ENCODE assay signal across 26 mouse cellular contexts in genomic region chr12:88735045-88735444, GRCm38 (mm10). TPM values are rescaled to one million over a fixed set of nuclear protein-coding genes. Genes with fewer than 3 reads are reported as not detected.
A peak's percentile ranks its signal among the peaks of the same experiment; 100 is the strongest.
DNase-seq lines count a peak whose midpoint lies in the region; ATAC-seq and TF ChIP-seq lines count a peak whose summit lies in the region.
"Had no signal": no experiment of that assay in that cellular context is flagged by ENCODE, and none has a peak within 500 bp of the region (broad histone marks: within the 10 kb centered on the region; RNA-seq: fewer than 3 reads in every experiment).

No protein-coding gene starts in this region.

- H3K4me1 ChIP-seq in forebrain, embryonic 11.5 days (replicated peaks; ENCODE audit: control insufficient read depth, insufficient read depth, low read length): no peaks in the 10 kb centered on the region; the same call in 1 of the 2 replicates
- H3K4me1 ChIP-seq in forebrain, embryonic 10.5 days: no peaks in the 10 kb centered on the region
- no peaks in the 10 kb centered on the region for H3K4me1 ChIP-seq in hindbrain, embryonic 15.5 days (replicated peaks)
- 0 out of 2 replicates have a peak, but pooled peaks cover 8% of the 10 kb centered on the region for H3K4me1 ChIP-seq in hindbrain, embryonic 13.5 days (replicated peaks)
- H3K4me1 ChIP-seq in midbrain, embryonic 16.5 days (ENCODE audit: control insufficient read depth, insufficient read depth, low read length): no peaks in the 10 kb centered on the region
- no peaks in the 10 kb centered on the region for H3K4me1 ChIP-seq in midbrain, embryonic 14.5 days (ENCODE audit: control insufficient read depth, insufficient read depth, low read length)
- no peaks in the 10 kb centered on the region for H3K4me1 ChIP-seq in forebrain, postnatal 0 days (ENCODE audit: insufficient read depth)
- H3K4me1 ChIP-seq: embryonic facial prominence, embryonic 12.5 days; embryonic facial prominence, embryonic 15.5 days; hindbrain, embryonic 10.5 days had no signal

- H3K9me3 ChIP-seq in forebrain, embryonic 11.5 days (ENCODE audit: control insufficient read depth, low read length): no peaks in the 10 kb centered on the region
- H3K9me3 ChIP-seq in forebrain, embryonic 10.5 days: no peaks in the 10 kb centered on the region
- no peaks in the 10 kb centered on the region for H3K9me3 ChIP-seq in hindbrain, embryonic 15.5 days
- no peaks in the 10 kb centered on the region for H3K9me3 ChIP-seq in hindbrain, embryonic 13.5 days
- no peaks in the 10 kb centered on the region for H3K9me3 ChIP-seq in midbrain, embryonic 16.5 days (replicated peaks; ENCODE audit: control insufficient read depth, low read length, poor library complexity, severe bottlenecking)
- H3K9me3 ChIP-seq in midbrain, embryonic 14.5 days (ENCODE audit: control insufficient read depth, low read length): no peaks in the 10 kb centered on the region
- H3K9me3 ChIP-seq in forebrain, postnatal 0 days (ENCODE audit: low read length): no peaks in the 10 kb centered on the region
- H3K9me3 ChIP-seq: embryonic facial prominence, embryonic 12.5 days; embryonic facial prominence, embryonic 15.5 days; hindbrain, embryonic 10.5 days had no signal

- WGBS in forebrain, embryonic 11.5 days: 14% methylated on average over 1 of the region's 1 CpGs
- 42% methylated on average over 1 of the region's 1 CpGs for WGBS in forebrain, embryonic 10.5 days
- WGBS in hindbrain, embryonic 15.5 days: 50% methylated on average over 1 of the region's 1 CpGs
- 25% methylated on average over 1 of the region's 1 CpGs for WGBS in hindbrain, embryonic 13.5 days
- WGBS in midbrain, embryonic 16.5 days: 8% methylated on average over 1 of the region's 1 CpGs
- 13% methylated on average over 1 of the region's 1 CpGs for WGBS in midbrain, embryonic 14.5 days
- WGBS in forebrain, postnatal 0 days: 14% methylated on average over 1 of the region's 1 CpGs

- ATAC-seq in forebrain, embryonic 11.5 days (replicated peaks; ENCODE audit: low FRiP score): 0 out of 2 replicates have a peak, but pooled peaks have one; percentile 33
- ATAC-seq in hindbrain, embryonic 15.5 days (ENCODE audit: low FRiP score, low read depth): 0 out of 2 replicates have a peak, but pooled peaks have one; percentile 45
- no peak for ATAC-seq in hindbrain, embryonic 13.5 days (ENCODE audit: low FRiP score)
- peak; percentile 32; the same call in 1 of the 2 replicates for ATAC-seq in midbrain, embryonic 16.5 days
- ATAC-seq in midbrain, embryonic 14.5 days (ENCODE audit: low FRiP score, low TSS enrichment): no peak
- ATAC-seq in forebrain, postnatal 0 days: peak; percentile 62; the same call in 1 of the 2 replicates
- ATAC-seq: activated CD4-positive, CD25-positive, alpha-beta regulatory T cell, adult 4 months; hindbrain, embryonic 16.5 days; inflammation-experienced regulatory T-cells, adult 6 months; intestine, embryonic 16.5 days had no signal

- H3K27me3 ChIP-seq in forebrain, embryonic 11.5 days (ENCODE audit: control insufficient read depth, insufficient read depth, low read length): no peaks in the 10 kb centered on the region
- no peaks in the 10 kb centered on the region for H3K27me3 ChIP-seq in forebrain, embryonic 10.5 days (ENCODE audit: poor library complexity, severe bottlenecking)
- H3K27me3 ChIP-seq in hindbrain, embryonic 15.5 days: no peaks in the 10 kb centered on the region
- no peaks in the 10 kb centered on the region for H3K27me3 ChIP-seq in hindbrain, embryonic 13.5 days
- no peaks in the 10 kb centered on the region for H3K27me3 ChIP-seq in midbrain, embryonic 16.5 days (ENCODE audit: control insufficient read depth, insufficient read depth, low read depth, low read length)
- H3K27me3 ChIP-seq in midbrain, embryonic 14.5 days (ENCODE audit: control insufficient read depth, insufficient read depth, low read length): no peaks in the 10 kb centered on the region
- no peaks in the 10 kb centered on the region for H3K27me3 ChIP-seq in forebrain, postnatal 0 days (ENCODE audit: insufficient read depth, low read length)
- H3K27me3 ChIP-seq: embryonic facial prominence, embryonic 12.5 days; embryonic facial prominence, embryonic 15.5 days had no signal

- H3K4me3 ChIP-seq in forebrain, embryonic 11.5 days (ENCODE audit: low read depth, low read length): no peak overlapping the region
- H3K4me3 ChIP-seq in forebrain, embryonic 10.5 days: no peak overlapping the region
- no peak overlapping the region for H3K4me3 ChIP-seq in hindbrain, embryonic 15.5 days
- no peak overlapping the region for H3K4me3 ChIP-seq in hindbrain, embryonic 13.5 days
- H3K4me3 ChIP-seq in midbrain, embryonic 16.5 days (ENCODE audit: low read depth, low read length): no peak overlapping the region
- no peak overlapping the region for H3K4me3 ChIP-seq in midbrain, embryonic 14.5 days (replicated peaks; ENCODE audit: low read depth, low read length)
- no peak overlapping the region for H3K4me3 ChIP-seq in forebrain, postnatal 0 days (ENCODE audit: low read depth, low read length)
- H3K4me3 ChIP-seq: embryonic facial prominence, embryonic 12.5 days; embryonic facial prominence, embryonic 15.5 days; hindbrain, embryonic 10.5 days had no signal

- no peak overlapping the region for H3K9ac ChIP-seq in forebrain, embryonic 11.5 days (ENCODE audit: low read length)
- no peak overlapping the region for H3K9ac ChIP-seq in hindbrain, embryonic 15.5 days
- no peak overlapping the region for H3K9ac ChIP-seq in hindbrain, embryonic 13.5 days
- H3K9ac ChIP-seq in midbrain, embryonic 16.5 days (ENCODE audit: low read depth, low read length): no peak overlapping the region
- H3K9ac ChIP-seq in midbrain, embryonic 14.5 days (replicated peaks; ENCODE audit: low read length): no peak overlapping the region
- H3K9ac ChIP-seq in forebrain, postnatal 0 days: no peak overlapping the region
- H3K9ac ChIP-seq: embryonic facial prominence, embryonic 12.5 days; embryonic facial prominence, embryonic 15.5 days had no signal

- no peak for TF ChIP-seq CTCF in forebrain, postnatal 0 days (IDR thresholded peaks at IDR 0.05; ENCODE audit: low read depth)

- no peak overlapping the region for H3K4me2 ChIP-seq in forebrain, embryonic 11.5 days (ENCODE audit: low read depth, low read length, severe bottlenecking)
- H3K4me2 ChIP-seq in hindbrain, embryonic 15.5 days: no peak overlapping the region
- no peak overlapping the region for H3K4me2 ChIP-seq in hindbrain, embryonic 13.5 days
- H3K4me2 ChIP-seq in midbrain, embryonic 16.5 days (ENCODE audit: low read length): no peak overlapping the region
- no peak overlapping the region for H3K4me2 ChIP-seq in midbrain, embryonic 14.5 days (ENCODE audit: low read length)
- no peak overlapping the region for H3K4me2 ChIP-seq in forebrain, postnatal 0 days (ENCODE audit: low read depth)
- H3K4me2 ChIP-seq: embryonic facial prominence, embryonic 12.5 days; embryonic facial prominence, embryonic 15.5 days; heart, embryonic 11.5 days had no signal

- H3K27ac ChIP-seq in forebrain, embryonic 11.5 days (ENCODE audit: low read depth, low read length): no peak overlapping the region
- no peak overlapping the region for H3K27ac ChIP-seq in forebrain, embryonic 10.5 days
- H3K27ac ChIP-seq in hindbrain, embryonic 15.5 days (replicated peaks): no peak overlapping the region
- H3K27ac ChIP-seq in hindbrain, embryonic 13.5 days: no peak overlapping the region
- H3K27ac ChIP-seq in midbrain, embryonic 16.5 days (ENCODE audit: low read length): no peak overlapping the region
- H3K27ac ChIP-seq in midbrain, embryonic 14.5 days (replicated peaks; ENCODE audit: low read depth, low read length): no peak overlapping the region
- no peak overlapping the region for H3K27ac ChIP-seq in forebrain, postnatal 0 days (ENCODE audit: low read depth, low read length)
- H3K27ac ChIP-seq: embryonic facial prominence, embryonic 12.5 days; embryonic facial prominence, embryonic 15.5 days; hindbrain, embryonic 10.5 days had no signal

- no peaks in the 10 kb centered on the region for H3K36me3 ChIP-seq in forebrain, embryonic 11.5 days (ENCODE audit: control insufficient read depth, insufficient read depth, low read length)
- H3K36me3 ChIP-seq in forebrain, embryonic 10.5 days (replicated peaks): no peaks in the 10 kb centered on the region
- H3K36me3 ChIP-seq in hindbrain, embryonic 15.5 days: no peaks in the 10 kb centered on the region
- no peaks in the 10 kb centered on the region for H3K36me3 ChIP-seq in hindbrain, embryonic 13.5 days
- no peaks in the 10 kb centered on the region for H3K36me3 ChIP-seq in midbrain, embryonic 16.5 days (ENCODE audit: control insufficient read depth, insufficient read depth, low read length)
- no peaks in the 10 kb centered on the region for H3K36me3 ChIP-seq in midbrain, embryonic 14.5 days (ENCODE audit: control insufficient read depth, insufficient read depth, low read length)
- no peaks in the 10 kb centered on the region for H3K36me3 ChIP-seq in forebrain, postnatal 0 days (ENCODE audit: insufficient read depth)
- H3K36me3 ChIP-seq: embryonic facial prominence, embryonic 12.5 days; embryonic facial prominence, embryonic 15.5 days; hindbrain, embryonic 10.5 days had no signal

- DNase-seq in forebrain, embryonic 11.5 days (ENCODE audit: low spot score): no peak
- no peak for DNase-seq in forebrain, embryonic 10.5 days (ENCODE audit: extremely low spot score, low spot score)
- DNase-seq in midbrain, embryonic 14.5 days: no peak
- DNase-seq in forebrain, postnatal 0 days: no peak
- no peak for DNase-seq in cerebellum, postnatal 10 days
- DNase-seq: adrenal gland, adult 8-10 months; adrenal gland, postnatal 25 days; cerebellum, adult 18-20 months; cerebellum, adult 9-10 months; cerebellum, postnatal 25 days; gastrocnemius, postnatal 10 days; gastrocnemius, postnatal 36 days; kidney, adult 18-20 months had no signal

RNA-seq across cellular contexts. Expression of gene Nrxn3, which starts 12.4 kb away (rescaled TPM):
- 34.3 and 38.4 TPM in 2 replicates for polyA plus RNA-seq in forebrain, embryonic 11.5 days (2014; fragmentation: Nextera tagmentation; extraction: Ambion mirVana)
- 6.4 and 6.9 TPM in 2 replicates for polyA plus RNA-seq in forebrain, embryonic 10.5 days (2016; fragmentation: Nextera tagmentation; extraction: Ambion mirVana)
- 79.9 and 94.1 TPM in 2 replicates for polyA plus RNA-seq in hindbrain, embryonic 15.5 days (2015; fragmentation: Nextera tagmentation; extraction: Ambion mirVana)
- polyA plus RNA-seq in hindbrain, embryonic 13.5 days (2015; fragmentation: Nextera tagmentation; extraction: Ambion mirVana): 84.3 and 92.1 TPM in 2 replicates
- polyA plus RNA-seq in midbrain, embryonic 16.5 days (2015; fragmentation: Nextera tagmentation; extraction: Ambion mirVana): 80.9 and 87.0 TPM in 2 replicates
- 97.4 and 102 TPM in 2 replicates for polyA plus RNA-seq in midbrain, embryonic 14.5 days (2014; fragmentation: Nextera tagmentation; extraction: Ambion mirVana)
- total RNA-seq in forebrain, postnatal 0 days (2014; rRNA removed): 60.1 and 94.6 TPM in 2 replicates
- 32.7 and 59.9 TPM in 2 replicates for polyA plus RNA-seq in forebrain, postnatal 0 days (2015; fragmentation: Nextera tagmentation; extraction: Ambion mirVana)
- total RNA-seq: common myeloid progenitor, adult 5-6 weeks; granulocyte monocyte progenitor cell, adult 5-6 weeks had no signal

Comparison
In these comparisons a context has a peak if more than half of its experiments do, and no peak if none do; other contexts are left out.
1. ATAC-seq: peak in forebrain, embryonic 11.5 days (single experiment), hindbrain, embryonic 15.5 days (single experiment), midbrain, embryonic 16.5 days (single experiment) and forebrain, postnatal 0 days (single experiment); none in hindbrain, embryonic 13.5 days (single experiment) and midbrain, embryonic 14.5 days (single experiment).